Mouse (Mus musculus) stomach, postnatal 0 days (tissue): ENCODE measurements around the gene Tacr1.

ENCODE experiments used
- CTCF ChIP-seq: IDR thresholded peaks from 2 replicates; pipeline ENCODE4 v1.5.1; 2016; ENCODE audit warnings: antibody characterized with exemption, low read depth, mild to moderate bottlenecking, moderate library complexity
- EP300 ChIP-seq: optimal IDR thresholded peaks from 2 replicates; pipeline ENCODE3; 2016; ENCODE audit warnings: antibody characterized with exemption

DNA sequence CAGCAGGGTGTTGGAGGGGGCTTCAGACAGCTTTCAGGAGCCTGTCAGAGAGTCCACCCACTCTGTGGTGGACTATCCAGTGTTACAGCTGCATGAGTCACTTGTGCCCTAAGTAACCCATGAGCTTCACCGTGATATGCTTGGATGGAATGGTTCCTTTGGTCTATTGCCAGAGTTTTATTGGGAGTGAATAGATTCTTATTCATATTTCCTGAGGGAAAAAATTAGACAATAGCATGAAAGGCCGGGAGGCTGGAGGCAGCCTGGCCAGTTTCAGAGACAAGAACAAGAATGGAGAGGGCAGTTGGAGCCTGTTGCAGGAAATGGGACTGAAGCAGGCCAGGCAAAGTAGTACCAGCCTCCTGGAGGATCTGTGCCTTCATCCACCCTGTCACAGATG, 126.5 kb downstream of the Tacr1 start:
- no peak for TF ChIP-seq CTCF
- no peak for TF ChIP-seq EP300
